Mouse (Mus musculus) urinary bladder, postnatal 25 days (tissue): Measurements from ENCODE around the gene Maip1.
A peak's percentile ranks its signal among the peaks of the same experiment; 100 is the strongest.

Source experiments
- DNase-seq: peaks from one replicate; pipeline ENCODE4 v3.0.0; 2022; ENCODE audit warnings: low spot score

Maip1 gene

GRCm38 (mm10) chr1:57428368-57429308 is 22.5 kb downstream of the Maip1 start:
- DNase-seq = peak; percentile 85

DNA sequence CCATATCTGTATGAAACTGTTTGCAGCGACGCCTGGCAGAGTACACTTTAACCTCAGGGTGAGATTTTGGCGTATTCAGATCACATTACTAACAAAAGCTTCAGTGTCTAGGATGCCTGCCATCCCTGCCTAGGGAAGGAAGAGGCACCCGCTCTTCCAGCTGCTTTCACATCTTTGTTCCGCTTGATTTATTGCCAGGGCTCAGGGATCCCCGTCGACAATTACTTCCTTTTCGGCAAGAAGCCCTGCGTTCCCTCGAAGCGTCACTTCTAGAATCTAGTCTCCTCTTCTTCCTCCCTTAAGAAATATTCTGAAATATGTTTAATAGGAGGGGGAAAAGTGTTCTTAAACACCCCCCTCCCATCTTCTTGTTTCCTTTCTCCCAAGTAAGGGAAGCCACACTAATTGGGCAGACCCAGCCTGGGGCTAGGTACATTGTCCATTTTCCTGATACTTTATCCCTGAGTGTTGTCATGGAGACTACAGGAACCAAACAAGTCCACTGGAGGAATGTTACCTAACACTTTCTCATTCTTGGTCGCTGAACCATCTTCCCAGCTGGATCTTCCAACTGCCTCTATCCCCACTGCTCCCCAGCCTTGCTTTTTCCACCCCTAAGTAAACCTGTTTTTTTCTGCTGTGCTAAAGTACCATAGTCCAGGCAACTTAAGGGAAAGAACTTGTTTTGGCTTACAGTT is 23.8 kb downstream of the Maip1 start:
- peak; percentile 19 for DNase-seq

DNA sequence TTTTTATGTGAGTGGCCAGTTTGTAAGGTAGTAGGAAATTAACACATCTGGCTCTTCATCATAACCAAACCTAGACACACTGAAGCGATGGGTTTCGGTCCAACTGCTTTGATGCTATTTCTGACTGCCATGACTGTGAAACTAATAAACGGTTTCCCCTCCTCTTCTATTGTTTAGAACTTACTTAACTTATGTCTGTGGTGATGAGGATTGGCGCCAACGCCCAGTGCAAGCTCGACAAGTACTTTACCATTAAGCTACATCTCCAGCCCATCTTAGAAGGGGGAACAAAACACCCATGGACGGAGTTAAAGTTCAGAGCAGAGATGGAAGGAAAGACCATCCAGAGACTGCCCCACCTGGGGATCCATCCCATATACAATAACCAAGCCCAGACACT is 27.0 kb downstream of the Maip1 start:
- DNase-seq = no peak

- DNase-seq = peak; percentile 54
Observed at GRCm38 (mm10) chr1:57436408-57436807, 30.3 kb downstream of the Maip1 start.

DNA sequence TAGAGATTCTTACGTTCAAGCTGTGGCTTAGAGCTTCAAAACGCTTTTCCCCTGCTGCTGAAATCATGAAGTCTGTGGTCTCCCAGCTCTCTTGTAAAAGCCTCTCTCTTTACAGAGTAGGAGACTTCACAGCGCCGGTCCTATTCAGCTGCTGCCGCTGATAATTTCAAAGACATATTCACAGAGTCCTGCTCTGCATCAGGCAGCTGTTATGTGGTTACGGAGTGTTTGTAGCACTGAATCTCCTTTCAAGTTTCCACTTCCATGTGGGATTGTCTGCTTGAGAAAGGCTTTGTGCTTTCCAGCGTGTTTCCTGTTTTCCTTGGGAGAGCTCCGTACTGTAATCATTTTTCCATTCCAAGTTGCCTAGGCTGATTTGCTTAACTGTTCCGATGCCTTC is 30.8 kb downstream of the Maip1 start:
- DNase-seq = no peak

- DNase-seq = no peak
Observed at GRCm38 (mm10) chr1:57439026-57439425, 32.9 kb downstream of the Maip1 start.

DNA sequence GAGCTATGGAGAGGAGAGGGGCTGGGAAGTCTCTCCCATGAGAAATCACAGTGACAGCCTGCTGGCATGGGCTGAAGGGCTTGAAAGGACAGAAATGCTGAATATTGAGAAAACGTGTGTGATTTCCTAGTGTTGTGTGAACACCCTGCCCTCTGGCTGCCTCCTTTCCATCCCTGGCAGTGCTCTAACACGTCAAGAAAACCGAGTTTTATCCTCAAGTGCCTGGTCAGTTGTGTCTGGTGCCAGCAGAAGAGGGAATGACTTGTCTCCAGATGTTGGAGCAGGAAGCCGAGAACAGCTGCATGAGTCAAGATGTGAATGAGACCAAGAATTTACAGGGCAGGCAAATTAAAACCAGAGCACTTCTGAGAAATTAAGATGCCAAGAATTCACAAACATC is 34.6 kb downstream of the Maip1 start:
- DNase-seq = no peak

GRCm38 (mm10) chr1:57445679-57446078 is 39.6 kb downstream of the Maip1 start:
- DNase-seq = no peak

GRCm38 (mm10) chr1:57450241-57450640 is 44.1 kb downstream of the Maip1 start:
- DNase-seq = no peak

DNA sequence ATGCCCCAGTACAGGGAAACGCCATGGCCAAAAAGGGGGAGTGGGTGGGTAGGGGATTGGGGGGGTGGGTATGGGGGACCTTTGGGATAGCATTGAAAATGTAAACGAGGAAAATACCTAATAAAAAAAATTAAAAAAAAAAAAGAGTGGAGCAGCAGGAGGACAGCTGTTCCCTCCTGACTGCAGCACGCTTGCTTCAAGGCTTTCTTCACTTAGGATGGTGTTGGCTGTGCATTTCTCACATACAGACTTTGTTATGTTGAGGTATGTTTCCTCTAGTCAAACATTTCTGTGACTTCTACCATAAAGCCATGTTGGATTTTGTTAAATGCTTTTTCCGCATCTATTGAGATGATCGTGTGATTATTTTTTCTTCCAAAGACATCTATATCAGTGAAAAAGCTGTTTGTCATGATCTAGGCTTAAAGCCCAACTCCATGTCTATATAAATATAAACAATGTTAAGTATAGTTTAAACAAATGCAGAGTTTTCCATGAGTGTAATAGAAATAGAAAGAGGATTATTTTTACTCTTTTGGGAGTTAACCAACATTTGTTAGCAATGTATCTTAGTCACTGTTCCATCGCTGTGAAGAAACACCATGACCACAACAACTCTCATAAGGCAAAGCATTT is 54.3 kb downstream of the Maip1 start:
- no peak for DNase-seq
